Mouse (Mus musculus): Measurements from ENCODE around the gene Ier3. TPM values are rescaled to one million over a fixed set of nuclear protein-coding genes. Genes with fewer than 3 reads are reported as not detected.

The Ier3 gene
- total RNA-seq, 1 experiment: 32.3 TPM

GRCm38 (mm10) chr17:35835424-35836140, 14.1 kb downstream of the Ier3 start:
- no peak for TF ChIP-seq HCFC1 (IDR thresholded peaks at IDR 0.05; ENCODE audit: borderline replicate concordance, insufficient read depth, low read length)
- no peak for DNase-seq (ENCODE audit: low read depth, low spot score)
- in situ Hi-C loops (cut with MboI; ENCODE audit: low sequenced_read_pairs in 2 of 2, unreplicated experiment in 2 of 2): no loop called here
- peaks cover 37% of the 10 kb centered on the region for H3K36me3 ChIP-seq (ENCODE audit: control insufficient read depth, insufficient read depth, low read length, poor library complexity, severe bottlenecking)
- H3K9ac ChIP-seq (ENCODE audit: insufficient read depth, low read depth, low read length, poor library complexity, severe bottlenecking): peak overlapping the region; percentile 63
- peak overlapping the region; percentile 1; the same call in 1 of the 2 replicates for H3K27ac ChIP-seq (ENCODE audit: insufficient read depth, low read depth, low read length, poor library complexity, severe bottlenecking)
- H3K9me3 ChIP-seq (ENCODE audit: control insufficient read depth, insufficient read depth, low read depth, low read length): no peaks in the 10 kb centered on the region
- peak overlapping the region; percentile 88 to 96 for H3K4me3 ChIP-seq (ENCODE audit: insufficient read depth in 1 of 2, low read depth in 1 of 2, low read length in 2 of 2, poor library complexity in 1 of 2, severe bottlenecking in 1 of 2)
- H3K4me1 ChIP-seq (ENCODE audit: control insufficient read depth in 2 of 2, insufficient read depth in 2 of 2, low read length in 2 of 2, poor library complexity in 1 of 2): peaks cover 5 to 8% of the 10 kb centered on the region in 2 experiments; a peak in 3 of 4 replicates

- Histone ChIP-seq H3K9me3 (ENCODE audit: control insufficient read depth, insufficient read depth, low read depth, low read length) (no peaks in the 10 kb centered on the region), H3K9ac (ENCODE audit: insufficient read depth, low read depth, low read length, poor library complexity, severe bottlenecking) (peak overlapping the region; percentile 87), H3K36me3 (ENCODE audit: control insufficient read depth, insufficient read depth, low read length, poor library complexity, severe bottlenecking) (peaks cover 35% of the 10 kb centered on the region), H3K27ac (ENCODE audit: insufficient read depth, low read depth, low read length, poor library complexity, severe bottlenecking) (peak overlapping the region; percentile 71), H3K4me3 (ENCODE audit: insufficient read depth in 1 of 2, low read depth in 1 of 2, low read length in 2 of 2, poor library complexity in 1 of 2, severe bottlenecking in 1 of 2) (peak overlapping the region; percentile 88 to 96), H3K4me1 (ENCODE audit: control insufficient read depth in 2 of 2, insufficient read depth in 2 of 2, low read length in 2 of 2, poor library complexity in 1 of 2) (peaks cover 6 to 8% of the 10 kb centered on the region in 2 experiments; a peak in 3 of 4 replicates)
- in situ Hi-C loops (cut with MboI; ENCODE audit: low sequenced_read_pairs in 2 of 2, unreplicated experiment in 2 of 2): no loop called here
- peak; percentile 94 for TF ChIP-seq ZNF384 (IDR thresholded peaks at IDR 0.05; ENCODE audit: low read depth, low read length)
- TF ChIP-seq HCFC1 (IDR thresholded peaks at IDR 0.05; ENCODE audit: borderline replicate concordance, insufficient read depth, low read length): no peak; the same call in 1 of the 2 replicates
- DNase-seq (ENCODE audit: low read depth, low spot score): peak; percentile 95
These were observed 14.9 kb downstream of the Ier3 start for GRCm38 (mm10) chr17:35836178-35836965.

- Histone ChIP-seq H3K27ac (ENCODE audit: insufficient read depth, low read depth, low read length, poor library complexity, severe bottlenecking) (peak overlapping the region; percentile 83), H3K9ac (ENCODE audit: insufficient read depth, low read depth, low read length, poor library complexity, severe bottlenecking) (peak overlapping the region; percentile 87), H3K36me3 (ENCODE audit: control insufficient read depth, insufficient read depth, low read length, poor library complexity, severe bottlenecking) (peaks cover 35% of the 10 kb centered on the region), H3K4me3 (ENCODE audit: insufficient read depth in 1 of 2, low read depth in 1 of 2, low read length in 2 of 2, poor library complexity in 1 of 2, severe bottlenecking in 1 of 2) (peak overlapping the region; percentile 88 to 96), H3K4me1 (ENCODE audit: control insufficient read depth in 2 of 2, insufficient read depth in 2 of 2, low read length in 2 of 2, poor library complexity in 1 of 2) (peaks cover 6 to 8% of the 10 kb centered on the region in 2 experiments; a peak in 3 of 4 replicates), H3K9me3 (ENCODE audit: control insufficient read depth, insufficient read depth, low read depth, low read length) (no peaks in the 10 kb centered on the region)
- DNase-seq (ENCODE audit: low read depth, low spot score): peak; percentile 91
- in situ Hi-C loops (cut with MboI; ENCODE audit: low sequenced_read_pairs in 2 of 2, unreplicated experiment in 2 of 2): no loop called here
- TF ChIP-seq CHD2 (IDR thresholded peaks at IDR 0.05; ENCODE audit: low read depth, low read length): no peak
- TF ChIP-seq HCFC1 (IDR thresholded peaks at IDR 0.05; ENCODE audit: borderline replicate concordance, insufficient read depth, low read length): no peak
- TF ChIP-seq MAFK (IDR thresholded peaks at IDR 0.05; ENCODE audit: insufficient read depth, low read depth, low read length): no peak
- no peak for TF ChIP-seq ZC3H11A (IDR thresholded peaks at IDR 0.05; ENCODE audit: borderline replicate concordance, low read depth, low read length)
- no peak for TF ChIP-seq ZNF384 (IDR thresholded peaks at IDR 0.05; ENCODE audit: low read depth, low read length)
These were observed 15.5 kb downstream of the Ier3 start for GRCm38 (mm10) chr17:35836991-35837422.

GRCm38 (mm10) chr17:35837487-35837886, 16.0 kb downstream of the Ier3 start:
- DNase-seq (ENCODE audit: low read depth, low spot score): no peak
- H3K4me3 ChIP-seq (ENCODE audit: insufficient read depth in 1 of 2, low read depth in 1 of 2, low read length in 2 of 2, poor library complexity in 1 of 2, severe bottlenecking in 1 of 2): peak overlapping the region; percentile 88 to 96
- in situ Hi-C loops (cut with MboI; ENCODE audit: low sequenced_read_pairs in 2 of 2, unreplicated experiment in 2 of 2): no loop called here
- no peaks in the 10 kb centered on the region for H3K9me3 ChIP-seq (ENCODE audit: control insufficient read depth, insufficient read depth, low read depth, low read length)
- H3K4me1 ChIP-seq (ENCODE audit: control insufficient read depth in 2 of 2, insufficient read depth in 2 of 2, low read length in 2 of 2, poor library complexity in 1 of 2): peaks cover 7 to 8% of the 10 kb centered on the region in 2 experiments
- peaks cover 32% of the 10 kb centered on the region for H3K36me3 ChIP-seq (ENCODE audit: control insufficient read depth, insufficient read depth, low read length, poor library complexity, severe bottlenecking)
- peak overlapping the region; percentile 83 for H3K27ac ChIP-seq (ENCODE audit: insufficient read depth, low read depth, low read length, poor library complexity, severe bottlenecking)
- H3K9ac ChIP-seq (ENCODE audit: insufficient read depth, low read depth, low read length, poor library complexity, severe bottlenecking): peak overlapping the region; percentile 74
- no peak for TF ChIP-seq CHD2 (IDR thresholded peaks at IDR 0.05; ENCODE audit: low read depth, low read length)
- TF ChIP-seq HCFC1 (IDR thresholded peaks at IDR 0.05; ENCODE audit: borderline replicate concordance, insufficient read depth, low read length): no peak
- no peak for TF ChIP-seq MAFK (IDR thresholded peaks at IDR 0.05; ENCODE audit: insufficient read depth, low read depth, low read length)
- TF ChIP-seq ZC3H11A (IDR thresholded peaks at IDR 0.05; ENCODE audit: borderline replicate concordance, low read depth, low read length): no peak
- TF ChIP-seq ZNF384 (IDR thresholded peaks at IDR 0.05; ENCODE audit: low read depth, low read length): no peak
